Mouse (Mus musculus) lung, adult 2 months (tissue): Measurements from ENCODE around the gene Pnpla1.

Source experiments
- CTCF ChIP-seq: fragments of 200-500 bp; IDR thresholded peaks from 2 replicates; pipeline ENCODE4 v1.5.1; 2011; ENCODE audit warnings: mild to moderate bottlenecking, low read length, control low read depth; ENCODE audit not compliant: insufficient read depth
- POLR2A ChIP-seq: fragments of 200-500 bp; IDR thresholded peaks from 2 replicates; pipeline ENCODE4 v1.6.1; 2011; ENCODE audit warnings: low read depth, mild to moderate bottlenecking, control low read depth, low read length, borderline replicate concordance; ENCODE audit errors: extremely low read depth

GRCm38 (mm10) chr17:28885231-28885630, 27.0 kb downstream of the Pnpla1 start:
- TF ChIP-seq CTCF, result no peak
- TF ChIP-seq POLR2A, result no peak
